Mouse (Mus musculus): ENCODE results near the gene Htr6. TPM values are rescaled to one million over a fixed set of nuclear protein-coding genes. Genes with fewer than 3 reads are reported as not detected.

Htr6 gene
- polyA plus RNA-seq, 1 experiment from 2014 or later: not detected

GRCm38 (mm10) chr4:139011201-139011702 is 64.1 kb downstream of the Htr6 start:
- Histone ChIP-seq H3K27ac (ENCODE audit: low read length) (no peak overlapping the region), H3K9ac (ENCODE audit: low read length) (no peak overlapping the region), H3K4me3 (ENCODE audit: low read length) (no peak overlapping the region), H3K4me1 (replicated peaks; ENCODE audit: control insufficient read depth, insufficient read depth, low read length) (no peaks in the 10 kb centered on the region), H3K4me2 (ENCODE audit: low read depth, low read length) (no peak overlapping the region), H3K27me3 (ENCODE audit: control insufficient read depth, insufficient read depth, low read depth, low read length) (no peaks in the 10 kb centered on the region), H3K9me3 (ENCODE audit: control insufficient read depth, low read length) (no peaks in the 10 kb centered on the region), H3K36me3 (ENCODE audit: control insufficient read depth, insufficient read depth, low read length) (no peaks in the 10 kb centered on the region)
- no peak for ATAC-seq (ENCODE audit: low read depth)
- WGBS: 86% methylated on average over 13 of the region's 13 CpGs

Other genes with a start within 250 kb of the Htr6 start
- 0.58 and 0.60 TPM in 2 replicates for gene Pla2g5, start 212.1 kb downstream of the Htr6 start, polyA plus RNA-seq (2015; fragmentation: Nextera tagmentation; extraction: Ambion mirVana)
- gene Gm13030, start 201.6 kb downstream of the Htr6 start, polyA plus RNA-seq (2015; fragmentation: Nextera tagmentation; extraction: Ambion mirVana): not detected in 2 replicates
- not detected in 2 replicates for gene Pla2g2e, start 197.6 kb downstream of the Htr6 start, polyA plus RNA-seq (2015; fragmentation: Nextera tagmentation; extraction: Ambion mirVana)
- 3.1 TPM in 2 replicates for gene Otud3, start 161.6 kb downstream of the Htr6 start, polyA plus RNA-seq (2015; fragmentation: Nextera tagmentation; extraction: Ambion mirVana)
- gene Rnf186, start 108.5 kb downstream of the Htr6 start, polyA plus RNA-seq (2015; fragmentation: Nextera tagmentation; extraction: Ambion mirVana): 4.0 and 5.9 TPM in 2 replicates
- 6.3 and 6.8 TPM in 2 replicates for gene Tmco4, start 102.7 kb downstream of the Htr6 start, polyA plus RNA-seq (2015; fragmentation: Nextera tagmentation; extraction: Ambion mirVana)
- gene Nbl1, start 17.4 kb upstream of the Htr6 start, polyA plus RNA-seq (2015; fragmentation: Nextera tagmentation; extraction: Ambion mirVana): 57.4 and 70.9 TPM in 2 replicates
- gene Minos1, start 55.5 kb upstream of the Htr6 start, polyA plus RNA-seq (2015; fragmentation: Nextera tagmentation; extraction: Ambion mirVana): 548 and 571 TPM in 2 replicates
- 454 and 473 TPM in 2 replicates for gene Capzb, start 117.3 kb upstream of the Htr6 start, polyA plus RNA-seq (2015; fragmentation: Nextera tagmentation; extraction: Ambion mirVana)
- 12.5 and 13.9 TPM in 2 replicates for gene Pqlc2, start 235.1 kb upstream of the Htr6 start, polyA plus RNA-seq (2015; fragmentation: Nextera tagmentation; extraction: Ambion mirVana)
- 94.9 and 95.0 TPM in 2 replicates for gene Akr7a5, start 235.2 kb upstream of the Htr6 start, polyA plus RNA-seq (2015; fragmentation: Nextera tagmentation; extraction: Ambion mirVana)